15 mouse cellular contexts compared by ENCODE assay signal in the genomic region with DNA sequence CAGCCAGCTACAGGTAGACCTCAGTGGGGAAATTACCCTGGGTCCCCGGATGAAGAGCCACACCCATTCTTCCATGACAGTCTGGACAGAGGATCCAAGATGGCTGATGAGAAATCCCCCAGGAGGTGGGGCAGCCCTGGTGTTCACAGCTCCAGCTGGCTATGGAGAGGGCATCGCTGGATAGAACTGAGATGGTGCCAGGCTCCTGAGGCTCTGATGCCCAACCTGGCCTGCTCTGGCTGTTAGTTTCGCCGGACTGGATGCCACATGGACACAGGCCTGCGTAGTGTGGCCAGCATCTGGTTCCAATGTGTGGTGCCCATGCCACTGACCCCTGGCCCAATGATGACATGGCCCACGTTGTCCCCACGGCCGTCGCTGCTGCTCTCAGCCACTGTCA. TPM values are rescaled to one million over a fixed set of nuclear protein-coding genes. Genes with fewer than 3 reads are reported as not detected.
"Had no signal": no experiment of that assay in that cellular context is flagged by ENCODE, and none has a peak within 500 bp of the region (broad histone marks: within the 10 kb centered on the region; RNA-seq: fewer than 3 reads in every experiment).

No protein-coding gene starts in this region.

- H3K9me3 ChIP-seq: limb, embryonic 13.5 days; midbrain, embryonic 10.5 days had no signal

- H3K27me3 ChIP-seq: limb, embryonic 13.5 days had no signal

- ATAC-seq: midbrain, embryonic 16.5 days had no signal

- DNase-seq: kidney, postnatal 36 days; layer of hippocampus, adult 9-11 months; layer of hippocampus, postnatal 36 days; lung, adult 18-20 months; right cerebral cortex, postnatal 14 days; thymus, adult 18-20 months; thymus, postnatal 14 days had no signal

- H3K36me3 ChIP-seq: limb, embryonic 13.5 days; midbrain, embryonic 10.5 days had no signal

- H3K4me3 ChIP-seq: limb, embryonic 13.5 days; midbrain, embryonic 10.5 days had no signal

RNA-seq across cellular contexts. Expression of a gene that starts 50.9 kb away (rescaled TPM):
- total RNA-seq: layer of hippocampus, adult 18-20 months; layer of hippocampus, postnatal 36 days; left cerebral cortex, adult 8-10 months; left cerebral cortex, postnatal 25 days had no signal
- polyA plus RNA-seq: limb, embryonic 13.5 days; lung, embryonic 16.5 days; midbrain, embryonic 10.5 days; midbrain, embryonic 16.5 days; neural tube, embryonic 14.5 days had no signal
